Mouse (Mus musculus) frontal cortex, adult (tissue): Measurements from ENCODE around the gene Nacad.

ENCODE experiments used
- ATAC-seq: cut with Nextera tagmentation; 2 replicates; pipeline ENCODE4 v1.9.2; 2017; ENCODE audit warnings: mild to moderate bottlenecking, moderate library complexity, mixed read lengths; ENCODE audit not compliant: low TSS enrichment

The Nacad gene

DNA sequence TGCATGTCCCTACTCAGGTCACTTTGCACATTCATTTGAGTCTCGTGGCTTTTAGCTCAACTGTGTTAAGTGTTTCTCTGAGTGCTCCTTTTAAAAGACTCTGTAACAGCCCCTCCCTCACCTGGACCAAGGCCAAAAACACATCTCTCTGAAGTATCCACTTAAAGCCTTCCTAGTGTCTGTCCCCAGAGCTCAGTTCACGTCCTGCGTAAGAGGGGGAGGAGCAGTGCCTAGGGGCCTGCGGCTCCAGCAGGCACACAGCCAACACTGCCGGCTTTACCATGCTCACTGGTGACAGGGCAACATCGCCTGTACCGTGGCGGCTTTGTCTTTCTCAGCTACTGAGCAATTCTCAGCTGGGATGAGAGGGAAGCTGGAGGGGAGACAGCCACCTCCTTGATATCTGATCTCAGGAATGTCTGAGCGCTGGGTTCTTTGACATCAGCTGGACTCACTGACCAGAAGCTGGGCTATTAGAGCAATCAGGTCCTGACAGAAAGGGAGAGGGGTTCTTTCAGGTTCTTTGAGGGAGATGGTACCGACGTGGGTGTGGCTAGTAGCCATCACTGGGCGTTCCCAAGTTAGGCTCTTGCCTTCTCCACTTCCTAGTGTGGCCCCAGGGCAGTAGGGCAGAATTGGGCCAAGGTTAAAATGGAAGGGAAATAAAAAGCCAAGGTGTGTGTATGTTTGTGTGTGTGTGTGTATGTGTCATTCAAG is 1.8 kb downstream of the Nacad start:
- 0 out of 2 replicates have a peak, but pooled peaks have one; percentile 2 for ATAC-seq

DNA sequence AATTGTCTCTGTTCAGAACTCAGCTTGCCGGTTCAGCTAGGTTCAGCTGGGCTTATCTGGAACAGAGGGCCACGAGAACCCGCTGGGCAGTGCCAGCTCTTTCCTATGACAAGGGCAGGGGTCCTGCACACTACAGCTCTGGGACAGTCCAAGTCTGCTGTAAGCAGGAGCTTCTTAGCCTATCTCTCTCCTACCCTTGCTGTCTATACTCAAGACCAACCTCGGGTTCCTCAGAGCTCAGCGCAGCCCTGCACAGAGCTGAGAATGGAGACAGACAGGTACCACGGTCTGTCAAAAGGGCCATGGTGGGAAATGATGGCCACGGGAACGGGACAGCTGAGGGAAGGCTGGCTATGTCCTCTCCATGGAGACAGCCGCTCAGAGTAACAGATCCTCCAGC is 2.6 kb downstream of the Nacad start:
- no peak for ATAC-seq

DNA sequence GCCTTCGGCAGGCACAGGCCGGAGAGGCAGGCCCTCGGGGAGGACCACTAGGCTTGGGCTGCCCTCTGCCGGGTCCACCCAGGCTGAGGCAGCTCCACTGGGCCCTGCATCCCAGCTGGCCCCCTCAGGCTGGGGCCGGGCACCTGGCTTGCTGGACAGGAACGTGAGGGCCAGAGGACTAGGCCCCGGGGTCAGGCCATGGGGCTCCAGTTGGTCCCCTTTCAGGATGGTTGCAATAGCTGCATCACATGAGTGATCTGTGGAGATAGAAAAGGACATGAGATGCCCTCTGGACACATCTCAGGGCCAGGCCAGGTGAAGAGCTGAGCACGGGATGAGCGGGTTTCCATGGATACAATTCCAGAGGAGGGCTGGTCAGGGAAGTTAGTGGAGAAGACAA is 3.2 kb downstream of the Nacad start:
- ATAC-seq, result no peak

DNA sequence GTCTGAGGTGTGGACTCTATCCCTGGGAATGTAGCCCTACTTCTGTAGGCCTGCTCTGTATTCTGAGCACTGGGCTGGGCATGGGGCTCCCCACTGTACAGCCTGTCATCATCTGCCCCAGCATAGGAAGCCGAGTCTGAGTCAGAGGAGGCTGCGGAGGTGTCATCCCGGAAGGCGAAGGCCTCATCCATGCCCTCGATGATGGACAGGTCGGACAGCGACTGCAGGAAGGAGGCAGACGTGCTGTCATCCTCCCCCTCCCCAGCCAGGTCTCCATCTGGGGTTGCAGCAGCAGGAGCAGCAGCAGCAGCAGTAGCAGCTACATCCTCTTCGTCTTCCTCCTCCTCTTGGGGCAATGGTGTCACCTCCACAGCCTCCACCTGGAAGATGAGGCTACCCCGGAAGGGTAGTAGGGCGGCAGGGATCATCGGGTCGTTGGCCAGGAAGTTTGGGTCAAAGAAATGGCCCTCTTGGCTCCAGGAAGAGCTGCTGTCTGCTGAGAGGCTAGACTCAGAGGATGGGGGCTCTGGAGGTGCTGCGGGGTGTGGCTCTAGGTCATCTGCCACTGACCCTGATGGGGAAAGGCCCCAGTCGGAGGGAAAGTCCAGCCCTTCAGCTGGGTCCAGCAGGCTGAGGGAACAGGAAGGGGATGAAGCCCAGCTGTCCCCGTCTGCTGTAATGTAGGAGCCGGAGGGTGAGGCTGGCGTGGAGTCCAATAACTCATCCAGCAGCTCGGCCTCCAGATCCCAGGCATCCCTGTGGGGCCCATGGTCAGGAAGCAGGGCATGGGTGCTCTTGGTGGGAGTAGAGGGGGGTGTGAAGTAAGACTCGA is 4.0 kb downstream of the Nacad start:
- ATAC-seq, result no peak

DNA sequence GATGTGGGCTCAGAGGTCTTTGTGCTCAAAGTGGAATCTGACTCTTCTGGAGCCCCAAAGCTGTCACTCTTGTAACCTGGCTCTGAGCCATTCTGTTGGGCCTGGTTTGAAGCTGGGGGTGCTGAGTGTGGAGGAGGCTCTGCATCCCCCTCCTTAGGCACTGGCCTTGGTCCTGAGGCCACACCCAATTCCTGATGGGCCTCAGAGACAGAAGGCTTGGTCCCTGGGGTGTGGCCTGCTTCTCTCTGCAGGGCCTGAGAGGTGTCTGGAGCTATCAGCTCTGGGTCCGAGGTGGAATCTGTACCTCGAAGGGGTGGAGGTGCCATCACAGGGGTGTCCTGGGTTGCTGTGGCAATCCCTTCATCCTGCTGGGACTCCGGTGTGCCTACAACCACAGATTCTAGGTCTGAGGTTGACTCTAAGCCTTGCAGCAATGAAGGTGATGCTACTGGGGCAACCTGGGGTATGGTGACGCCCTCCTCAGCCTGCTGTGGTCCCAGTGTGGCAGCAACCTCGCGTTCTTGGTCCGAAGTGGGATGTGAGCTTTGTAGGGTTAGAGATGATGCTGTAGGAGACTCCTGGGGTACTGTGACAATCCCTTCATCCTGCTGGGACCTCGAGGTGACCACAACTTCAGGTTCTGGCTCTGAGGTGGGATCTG is 5.4 kb downstream of the Nacad start:
- ATAC-seq, result no peak

DNA sequence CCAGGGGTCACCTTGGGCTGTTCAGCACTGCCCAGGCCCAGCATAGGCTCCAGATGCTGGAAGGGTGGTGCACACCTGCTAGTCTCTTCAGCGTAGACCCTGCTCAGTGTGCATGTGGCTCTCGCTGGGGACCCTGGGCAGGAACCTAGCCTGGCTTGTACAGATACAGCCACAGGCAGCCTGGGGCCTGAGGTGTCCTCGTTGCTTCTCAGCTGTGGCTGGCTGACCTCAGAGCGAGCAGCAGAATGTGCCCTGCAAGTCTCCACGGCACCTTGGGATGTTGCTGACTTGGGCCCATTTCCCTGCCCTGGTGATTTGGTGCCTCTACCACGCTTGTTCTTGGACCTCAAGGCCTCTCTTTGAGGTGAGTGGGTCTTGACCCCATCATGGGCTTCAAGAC is 6.0 kb downstream of the Nacad start:
- no peak for ATAC-seq

DNA sequence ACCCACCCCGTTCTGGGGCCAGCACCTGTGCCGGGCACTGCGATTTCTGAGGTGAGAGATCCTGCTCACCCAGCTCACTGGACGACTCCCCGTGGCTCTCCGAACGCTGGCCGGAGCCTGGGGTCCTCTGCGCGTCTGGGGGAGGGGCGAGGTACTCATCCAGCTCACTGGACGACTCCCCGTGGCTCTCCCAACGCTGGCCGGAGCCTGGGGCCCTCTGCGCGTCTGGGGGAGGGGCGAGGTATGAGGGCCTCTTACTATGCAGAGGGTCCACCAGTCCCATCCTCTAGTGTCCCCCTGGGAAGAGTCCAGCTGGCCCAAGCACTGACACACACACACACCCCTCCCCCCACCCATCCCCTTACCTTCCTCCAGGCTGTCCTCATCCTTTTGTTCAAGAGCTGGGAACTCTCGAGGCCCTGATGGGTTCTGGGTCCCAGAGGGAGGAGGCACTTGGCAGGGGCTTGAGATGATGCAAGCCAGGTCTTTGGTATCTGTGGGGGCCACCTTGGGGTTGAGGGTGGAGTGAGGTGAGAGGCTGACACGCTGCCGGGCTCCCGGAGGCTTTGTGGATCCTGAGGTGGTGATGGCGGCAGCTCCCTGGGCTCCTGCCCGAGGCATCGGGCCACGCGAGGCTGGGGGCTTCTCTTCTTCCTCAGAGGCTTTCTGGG is 6.7 kb downstream of the Nacad start:
- no peak for ATAC-seq

DNA sequence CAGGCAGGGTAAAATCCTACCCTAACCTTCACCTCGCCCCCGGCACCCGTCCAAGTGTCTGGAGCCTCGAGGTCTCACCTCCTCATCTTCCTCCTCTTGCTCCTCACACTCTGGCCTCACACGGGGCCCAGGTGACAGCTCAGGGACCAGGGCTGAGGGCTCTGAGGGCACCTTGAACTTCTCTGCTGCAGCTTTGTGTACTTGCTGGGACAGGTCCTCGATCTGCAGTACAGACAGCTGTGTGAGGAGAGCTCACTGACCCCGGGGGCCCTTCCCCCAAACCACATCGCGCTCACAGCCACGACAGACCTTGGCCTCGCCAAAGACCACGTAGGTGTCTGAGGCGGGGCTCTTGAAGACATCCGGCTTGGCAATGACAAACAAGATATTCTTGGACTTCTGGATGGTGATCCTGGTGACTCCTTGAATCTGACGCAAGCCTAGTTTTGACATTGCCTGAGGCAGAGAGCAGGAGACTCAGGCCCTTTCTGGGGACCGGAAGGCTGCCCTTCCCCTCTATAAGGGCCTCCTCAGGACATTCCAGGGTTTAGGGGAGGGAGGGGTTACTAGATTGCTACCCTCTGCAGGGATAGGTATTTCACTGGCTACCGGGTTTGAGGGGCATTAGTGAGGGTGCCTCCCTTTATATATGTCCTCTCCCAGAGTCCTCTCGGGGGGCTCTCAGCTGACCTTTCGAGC is 7.5 kb downstream of the Nacad start:
- ATAC-seq, result 0 out of 2 replicates have a peak, but pooled peaks have one; percentile 1

DNA sequence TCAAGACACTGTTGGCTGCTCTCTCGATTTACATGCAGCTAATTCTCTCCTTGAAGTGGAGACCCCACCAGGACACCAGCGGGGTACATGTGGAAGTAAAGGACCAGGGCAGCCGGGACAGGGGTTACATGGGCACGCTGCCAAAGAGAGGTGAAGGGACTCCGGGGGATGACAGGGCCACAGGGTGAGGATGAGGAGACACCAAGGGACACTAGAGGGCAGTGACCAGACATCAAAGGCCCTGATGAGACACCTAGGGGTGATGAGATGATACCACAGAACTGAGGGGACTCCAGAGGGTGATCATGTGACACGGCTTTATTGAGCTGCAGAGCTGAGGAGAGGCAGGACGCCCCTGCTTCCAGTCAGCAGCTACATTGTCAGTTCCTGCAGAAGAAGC is 8.3 kb downstream of the Nacad start:
- no peak for ATAC-seq

DNA sequence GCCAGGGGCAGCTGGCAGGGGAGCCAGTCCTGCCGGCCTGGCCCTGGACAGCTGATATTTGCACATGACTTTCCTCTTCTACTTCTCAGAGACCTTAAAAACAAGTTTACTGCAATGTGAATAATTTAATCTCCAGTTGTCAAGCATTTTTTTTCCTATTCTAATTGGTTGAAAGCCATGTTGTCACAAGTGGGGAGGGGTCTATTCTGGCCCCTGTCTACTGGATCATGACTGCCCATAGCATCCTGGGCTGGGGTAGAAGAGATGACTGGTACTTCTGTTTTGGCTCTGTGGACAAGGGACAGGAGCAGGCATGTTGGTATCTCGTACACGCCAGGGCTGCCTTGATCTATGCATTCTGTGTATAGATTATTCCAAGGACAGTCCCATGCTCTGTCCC is 9.2 kb downstream of the Nacad start:
- no peak for ATAC-seq

DNA sequence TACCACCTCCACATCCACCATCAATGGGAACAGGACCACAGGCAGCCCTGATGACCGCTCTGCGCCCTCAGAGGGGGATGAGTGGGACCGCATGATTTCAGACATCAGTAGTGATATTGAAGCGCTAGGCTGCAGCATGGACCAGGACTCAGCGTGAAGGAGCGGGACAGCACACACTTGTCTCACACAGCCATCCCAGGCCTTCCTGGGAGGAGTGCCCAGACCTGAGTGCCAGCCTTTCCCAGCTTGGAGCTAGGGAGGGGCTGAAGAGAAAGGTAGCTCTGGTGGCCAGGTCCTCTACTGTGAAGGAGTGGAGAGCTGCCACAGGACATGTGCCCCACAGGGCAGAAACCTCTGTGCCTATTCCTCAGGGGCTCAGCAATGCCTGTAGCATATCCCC is 9.6 kb downstream of the Nacad start:
- no peak for ATAC-seq

DNA sequence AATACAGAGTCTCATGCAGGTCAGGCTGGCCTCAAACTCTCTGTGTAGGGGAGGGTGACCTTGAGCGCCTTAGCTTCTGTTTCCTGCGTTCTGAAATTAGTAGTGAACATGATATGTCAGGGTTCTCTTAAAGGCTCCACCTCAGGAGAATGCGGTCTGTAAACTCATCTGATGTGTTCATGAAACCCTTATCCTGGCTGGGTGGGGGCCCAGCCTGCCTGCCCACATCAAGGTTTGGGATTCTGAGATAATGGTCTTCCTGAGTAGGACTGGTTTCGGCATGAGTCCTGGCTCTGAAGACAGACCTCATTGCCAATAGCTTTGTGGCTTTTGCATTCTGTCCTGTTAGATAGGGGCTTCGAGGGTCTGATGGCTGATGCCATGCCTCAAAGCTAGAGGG is 10.5 kb downstream of the Nacad start:
- ATAC-seq, result no peak

DNA sequence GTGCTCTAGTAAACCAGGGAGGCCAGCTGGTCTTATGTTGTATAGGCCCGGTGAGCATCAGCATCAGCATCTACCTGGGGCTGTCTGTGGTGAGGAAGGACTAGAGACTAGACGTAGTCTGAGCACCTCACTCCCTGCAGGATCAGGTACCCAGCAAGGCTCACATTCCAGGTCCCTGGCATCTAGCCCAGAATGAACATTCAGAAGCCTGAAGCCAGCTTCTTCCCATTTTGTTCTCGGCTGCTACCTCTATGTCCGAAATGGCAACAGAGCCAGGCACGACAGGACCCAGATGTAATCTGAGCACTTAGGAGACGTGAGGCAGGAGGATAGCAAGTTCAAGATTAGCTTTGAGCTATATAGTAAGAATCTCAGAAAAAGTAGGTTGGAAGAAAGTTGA is 11.0 kb downstream of the Nacad start:
- ATAC-seq, result no peak

DNA sequence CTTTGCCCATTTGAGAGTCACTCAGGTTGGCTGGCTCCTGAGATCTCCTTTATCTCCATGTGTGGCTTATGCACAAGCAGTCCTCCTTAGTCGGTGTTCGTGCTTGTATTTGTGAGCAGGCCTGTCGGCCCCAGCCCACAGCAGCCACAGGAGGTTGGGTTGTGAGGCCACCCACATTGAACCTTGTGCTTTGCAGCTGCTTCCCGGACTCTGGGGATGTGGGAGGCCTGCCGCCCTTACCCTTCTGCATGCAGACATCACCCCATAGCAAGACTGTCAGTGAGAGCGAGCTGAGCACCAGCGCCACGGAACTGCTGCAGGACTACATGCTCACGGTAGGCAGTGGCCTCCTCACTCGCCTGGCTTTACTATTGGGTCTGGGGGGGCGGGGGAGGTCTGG is 12.4 kb downstream of the Nacad start:
- ATAC-seq, result no peak

DNA sequence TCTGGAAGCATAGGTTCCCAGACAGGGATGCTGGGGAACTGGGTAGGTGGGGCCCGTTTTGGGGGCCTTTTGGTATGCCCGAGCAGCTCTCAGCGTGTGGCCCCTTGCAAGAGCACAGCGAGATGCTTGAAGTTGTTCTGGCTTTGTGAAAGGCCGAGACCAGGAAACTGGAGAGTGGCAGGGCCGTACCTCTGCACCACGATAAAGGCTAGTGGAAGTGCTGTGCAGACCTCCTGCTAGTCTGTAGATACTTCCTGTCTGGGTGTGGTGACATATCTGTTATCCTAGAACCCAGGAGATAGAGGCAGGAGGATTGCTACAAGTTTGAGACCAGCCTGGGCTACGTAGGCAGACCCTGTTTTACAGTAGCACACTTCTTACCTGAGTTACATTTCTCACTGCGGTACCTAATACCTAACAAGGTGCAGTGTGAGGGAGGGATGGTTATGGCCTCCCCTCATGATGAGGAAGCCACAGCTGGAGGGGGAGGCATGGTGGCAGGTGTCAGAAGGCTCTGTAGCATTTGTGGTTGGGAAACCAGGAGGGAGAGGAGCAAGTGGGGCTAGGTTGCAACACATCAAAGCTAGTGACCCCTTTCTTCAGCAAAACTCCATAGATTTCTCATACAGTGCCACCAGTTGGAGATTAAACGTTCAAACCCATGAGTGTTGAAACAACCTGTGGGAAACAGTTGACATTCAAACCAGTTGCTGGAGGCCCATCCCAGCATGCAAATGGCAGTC is 14.7 kb downstream of the Nacad start:
- no peak for ATAC-seq

DNA sequence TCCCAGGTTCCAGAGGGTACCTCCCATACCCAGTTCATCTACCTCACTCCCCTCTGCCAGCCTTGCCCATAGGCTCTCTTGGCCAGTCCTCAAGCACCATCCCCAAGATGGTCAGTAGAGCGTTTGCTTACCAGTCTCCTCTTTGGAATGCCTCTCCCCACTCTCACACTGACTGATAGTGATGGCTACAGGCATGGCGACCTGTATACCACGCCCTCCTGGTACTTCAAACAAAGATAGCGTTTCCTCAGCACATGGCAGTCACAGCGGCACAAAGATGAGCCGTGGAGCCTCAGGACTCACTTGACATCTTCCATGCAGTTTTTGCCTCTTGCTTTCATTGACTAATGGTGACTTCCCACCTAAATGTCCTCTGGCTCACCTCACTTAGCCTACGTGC is 16.0 kb downstream of the Nacad start:
- no peak for ATAC-seq

DNA sequence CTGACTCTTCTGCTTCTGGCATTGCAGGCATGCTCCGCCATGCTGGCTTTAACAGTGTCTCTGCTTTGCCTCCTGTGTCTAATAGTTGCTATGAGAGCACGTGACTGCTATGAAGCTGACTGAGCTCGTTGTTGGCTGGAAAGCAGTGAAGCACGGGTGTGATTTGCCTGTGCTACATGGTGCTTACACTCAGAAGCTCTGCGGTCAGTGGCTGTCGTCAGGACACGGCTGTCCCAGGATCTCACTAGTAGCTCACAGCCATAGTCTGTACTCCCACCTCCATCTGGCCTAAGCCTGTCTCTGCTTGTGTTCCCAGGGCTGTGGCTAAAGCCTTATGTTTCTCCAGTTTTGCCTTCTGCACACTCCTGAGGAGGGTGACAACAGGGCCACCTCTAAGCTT is 17.6 kb downstream of the Nacad start:
- ATAC-seq, result peak; percentile 62

DNA sequence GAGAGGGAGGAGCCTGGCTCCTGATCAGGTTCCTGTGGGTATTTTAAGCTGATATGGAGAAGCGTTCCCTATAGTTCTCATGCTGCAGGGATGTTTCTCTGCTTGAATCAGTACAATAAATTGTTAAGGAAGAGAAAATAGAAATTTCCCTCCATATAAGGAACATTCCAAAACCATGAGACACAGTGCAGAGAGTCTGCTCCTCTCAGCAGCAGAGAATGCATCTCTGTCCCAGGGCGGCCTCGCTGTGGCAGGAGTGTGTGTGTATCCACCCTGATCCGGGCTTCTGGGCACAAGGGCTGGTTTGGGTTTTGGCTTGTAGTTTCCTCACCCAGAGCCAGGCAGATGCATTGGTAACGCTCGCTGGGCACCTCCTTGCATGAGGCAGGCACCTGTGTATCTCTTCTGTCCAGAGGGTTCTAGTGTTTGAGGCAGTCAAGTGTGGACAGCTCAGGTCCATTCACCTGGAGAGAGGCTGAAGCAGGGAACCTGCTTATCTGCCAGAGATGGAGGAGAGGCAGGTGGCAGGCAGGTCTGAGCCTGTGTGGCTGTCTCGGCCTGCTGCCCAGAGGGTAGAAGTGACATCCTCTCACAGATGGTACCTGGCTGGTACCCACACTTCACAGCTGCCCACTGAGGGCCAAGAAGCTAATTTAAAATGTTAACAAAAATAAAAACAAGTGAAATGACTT is 18.5 kb downstream of the Nacad start:
- ATAC-seq, result peak; percentile 15; the same call in 1 of the 2 replicates

DNA sequence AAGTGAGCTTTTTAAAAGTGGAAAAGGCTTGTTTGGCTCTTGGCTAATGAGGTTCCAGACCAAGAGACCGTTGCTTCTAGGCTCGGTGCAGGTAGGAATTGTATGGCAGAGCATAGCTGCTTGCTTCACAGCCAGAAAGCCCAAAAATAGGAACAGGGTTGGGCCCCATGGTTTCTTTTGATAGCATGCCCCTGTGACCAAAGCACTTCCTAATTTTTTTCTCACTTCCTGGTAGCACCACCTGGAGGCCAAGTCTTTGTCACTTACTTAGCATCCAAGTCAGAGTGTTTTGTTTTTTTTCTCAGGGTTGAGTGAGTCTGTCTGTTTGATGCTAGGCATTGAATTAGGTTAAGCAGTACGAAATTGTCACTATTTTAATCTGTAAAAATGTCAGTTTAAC is 19.2 kb downstream of the Nacad start:
- peak; percentile 13; the same call in 1 of the 2 replicates for ATAC-seq

DNA sequence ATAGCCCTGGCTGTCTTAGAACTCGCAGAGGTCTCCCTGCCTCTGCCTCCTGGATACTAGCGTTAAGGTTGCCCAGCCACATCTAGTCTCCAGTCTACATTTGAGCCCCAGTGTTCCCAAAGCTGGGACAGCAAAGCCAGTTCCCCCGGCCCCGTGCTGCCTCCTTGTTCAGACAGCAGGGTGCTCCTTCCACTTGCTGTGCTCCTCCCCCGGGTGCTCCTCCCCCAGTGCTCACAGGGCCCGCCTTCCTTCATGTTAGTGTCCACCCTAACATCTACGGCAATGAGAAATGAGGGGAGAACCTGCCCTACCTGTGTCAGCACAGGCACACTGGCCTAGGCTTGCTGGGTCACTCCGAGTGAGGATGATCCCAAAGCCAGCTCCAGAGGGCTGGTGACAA is 20.1 kb downstream of the Nacad start:
- ATAC-seq, result no peak
